Mouse (Mus musculus) stomach, postnatal 0 days (tissue): ENCODE data around the gene Gm9821.

ENCODE experiments used
- CTCF ChIP-seq: IDR thresholded peaks from 2 replicates; pipeline ENCODE4 v1.5.1; 2016; ENCODE audit warnings: antibody characterized with exemption, low read depth, mild to moderate bottlenecking, moderate library complexity
- EP300 ChIP-seq: optimal IDR thresholded peaks from 2 replicates; pipeline ENCODE3; 2016; ENCODE audit warnings: antibody characterized with exemption

- TF ChIP-seq CTCF: no peak
- TF ChIP-seq EP300: no peak
Observed at GRCm38 (mm10) chr2:91948792-91949241, 3.3 kb downstream of the Gm9821 start.
